Mouse (Mus musculus): ENCODE results near the gene Snx9. TPM values are rescaled to one million over a fixed set of nuclear protein-coding genes. Genes with fewer than 3 reads are reported as not detected.

Gene Snx9
- total RNA-seq (2012; rRNA removed): 12.6 and 12.9 TPM in 2 replicates
- polyA plus RNA-seq (2012; ENCODE audit: insufficient read depth in 1 of 2, insufficient read length in 2 of 2, low read depth in 1 of 2, low replicate concordance in 2 of 2, missing spikeins in 1 of 2): 10 to 100 TPM in 1 of 2 experiments, not detected in 1; 22.8 TPM

GRCm38 (mm10) chr17:5841128-5841942 lies at the start of gene Snx9:
Gene Snx9 (plus strand): TSS chr17:5841329.
- H3K9me3 ChIP-seq (replicated peaks; ENCODE audit: insufficient read depth, low read length): no peaks in the 10 kb centered on the region
- peak within 1 kb of the TSS; percentile 94 for H3K9ac ChIP-seq (ENCODE audit: control insufficient read depth, low read depth, low read length, poor library complexity, severe bottlenecking)
- peaks cover 3 to 14% of the 10 kb centered on the region in 2 experiments for H3K4me1 ChIP-seq (ENCODE audit: control insufficient read depth in 1 of 2, insufficient read depth in 2 of 2, low read length in 2 of 2)
- H3K27ac ChIP-seq (ENCODE audit: control insufficient read depth, low read depth, low read length): peak within 1 kb of the TSS; percentile 80
- DNase-seq (ENCODE audit: low read depth, low spot score): peak; percentile 57
- peak within 1 kb of the TSS; percentile 91 to 100 for H3K4me3 ChIP-seq (ENCODE audit: control insufficient read depth in 1 of 2, insufficient read depth in 1 of 2, low read depth in 2 of 2, low read length in 2 of 2)
- peaks cover 21% of the 10 kb centered on the region for H3K79me2 ChIP-seq (ENCODE audit: control insufficient read depth, insufficient read depth, low read length, poor library complexity)
- H3K36me3 ChIP-seq (ENCODE audit: control insufficient read depth in 1 of 2, insufficient read depth in 2 of 2, low read length in 2 of 2): peaks cover 0 to 11% of the 10 kb centered on the region in 2 experiments; a peak in 2 of 4 replicates
- TF ChIP-seq NELFE (IDR thresholded peaks at IDR 0.05; ENCODE audit: low read depth, low read length): no peak; the same call in 1 of the 2 replicates
- TF ChIP-seq ELF1 (IDR thresholded peaks at IDR 0.05; ENCODE audit: low read depth, low read length): no peak
- TF ChIP-seq RCOR1 (IDR thresholded peaks at IDR 0.05; ENCODE audit: low read depth, low read length): no peak
- TF ChIP-seq TCF12 (IDR thresholded peaks at IDR 0.05; ENCODE audit: low read depth, low read length): 0 out of 2 replicates have a peak, but pooled peaks have one; percentile 20
- no peak for TF ChIP-seq TAL1 (IDR thresholded peaks at IDR 0.05; ENCODE audit: low read length)
- no peak for TF ChIP-seq E2F4 (IDR thresholded peaks at IDR 0.05; ENCODE audit: borderline replicate concordance, low read depth, low read length)
- TF ChIP-seq POLR2AphosphoS2 (IDR thresholded peaks at IDR 0.05; ENCODE audit: low read length): no peak
- TF ChIP-seq POLR2A (IDR thresholded peaks at IDR 0.05; ENCODE audit: control insufficient read depth in 1 of 2, insufficient read depth in 1 of 2, low read depth in 1 of 2, low read length in 2 of 2, poor library complexity in 1 of 2): peak; percentile 29 to 44; a peak in 3 of 4 replicates
- peak; percentile 7; the same call in 1 of the 2 replicates for TF ChIP-seq MAZ (IDR thresholded peaks at IDR 0.05; ENCODE audit: low read depth, low read length)
- no peak for TF ChIP-seq ZC3H11A (IDR thresholded peaks at IDR 0.05; ENCODE audit: low read depth, low read length)
- TF ChIP-seq UBTF (IDR thresholded peaks at IDR 0.05; ENCODE audit: borderline replicate concordance, insufficient read depth, low read depth, low read length): peak; percentile 99
- TF ChIP-seq MEF2A (IDR thresholded peaks at IDR 0.05; ENCODE audit: extremely low read depth, insufficient replicate concordance, low read depth, low read length, poor library complexity, severe bottlenecking): no peak
- no peaks in the 10 kb centered on the region for H3K27me3 ChIP-seq (ENCODE audit: control insufficient read depth in 1 of 2, insufficient read depth in 2 of 2, low read length in 2 of 2)

GRCm38 (mm10) chr17:5792164-5792791 lies 48.9 kb upstream of the Snx9 start:
- Histone ChIP-seq H3K4me3 (ENCODE audit: control insufficient read depth in 1 of 2, insufficient read depth in 1 of 2, low read depth in 2 of 2, low read length in 2 of 2) (no peak overlapping the region), H3K27ac (ENCODE audit: control insufficient read depth, low read depth, low read length) (peak overlapping the region; percentile 75)
- no peak for TF ChIP-seq USF2 (IDR thresholded peaks at IDR 0.05; ENCODE audit: borderline replicate concordance in 1 of 2, insufficient read depth in 1 of 2, low read depth in 1 of 2, low read length in 2 of 2)
- no peak for TF ChIP-seq CTCF (IDR thresholded peaks at IDR 0.05 in 2 of 3, conservative IDR thresholded peaks at IDR 0.05 in 1 of 3; ENCODE audit: control insufficient read depth in 1 of 3, insufficient read depth in 1 of 3, low read depth in 2 of 3, low read length in 3 of 3, poor library complexity in 1 of 3, severe bottlenecking in 1 of 3)
- peak; percentile 34; the same call in 1 of the 2 replicates for TF ChIP-seq BHLHE40 (IDR thresholded peaks at IDR 0.05; ENCODE audit: borderline replicate concordance, low read depth, low read length)
- TF ChIP-seq EP300 (IDR thresholded peaks at IDR 0.05; ENCODE audit: low read depth in 1 of 2, low read length in 2 of 2): peak; percentile 59 to 79; a peak in 3 of 4 replicates
- peak; percentile 57 for TF ChIP-seq SIN3A (IDR thresholded peaks at IDR 0.05; ENCODE audit: low read length)
- peak; percentile 40; the same call in 1 of the 2 replicates for TF ChIP-seq MAX (IDR thresholded peaks at IDR 0.05; ENCODE audit: low read length)
- 0 out of 2 replicates have a peak, but pooled peaks have one; percentile 39 for TF ChIP-seq GATA1 (IDR thresholded peaks at IDR 0.05; ENCODE audit: low read depth, low read length)
- no peak for TF ChIP-seq USF1 (IDR thresholded peaks at IDR 0.05; ENCODE audit: low read depth, low read length)
- TF ChIP-seq RAD21 (IDR thresholded peaks at IDR 0.05; ENCODE audit: low read depth, low read length): no peak
- peak; percentile 66 for TF ChIP-seq TCF12 (IDR thresholded peaks at IDR 0.05; ENCODE audit: low read depth, low read length)
- peak; percentile 44; the same call in 1 of the 2 replicates for TF ChIP-seq ETS1 (IDR thresholded peaks at IDR 0.05; ENCODE audit: low read depth, low read length)
- no peak for TF ChIP-seq NRF1 (IDR thresholded peaks at IDR 0.05; ENCODE audit: insufficient read depth, low read depth, low read length, poor library complexity, severe bottlenecking)
- TF ChIP-seq RCOR1 (IDR thresholded peaks at IDR 0.05; ENCODE audit: low read depth, low read length): no peak
- peak; percentile 37; the same call in 1 of the 2 replicates for TF ChIP-seq MXI1 (IDR thresholded peaks at IDR 0.05; ENCODE audit: low read depth, low read length)
- no peak for TF ChIP-seq TBP (IDR thresholded peaks at IDR 0.05; ENCODE audit: low read depth, low read length)
- TF ChIP-seq MAZ (IDR thresholded peaks at IDR 0.05; ENCODE audit: low read depth, low read length): 0 out of 2 replicates have a peak, but pooled peaks have one; percentile 12
- no peak for TF ChIP-seq ZNF384 (IDR thresholded peaks at IDR 0.05; ENCODE audit: low read depth, low read length)

More at GRCm38 (mm10) chr17:5792164-5792791, 48.9 kb upstream of the Snx9 start:
- Histone ChIP-seq H3K27me3 (ENCODE audit: control insufficient read depth in 1 of 2, insufficient read depth in 2 of 2, low read length in 2 of 2) (no peaks in the 10 kb centered on the region), H3K9ac (ENCODE audit: control insufficient read depth, low read depth, low read length, poor library complexity, severe bottlenecking) (peak overlapping the region; percentile 39; the same call in 1 of the 2 replicates), H3K79me2 (ENCODE audit: control insufficient read depth, insufficient read depth, low read length, poor library complexity) (no peaks in the 10 kb centered on the region), H3K9me3 (replicated peaks; ENCODE audit: insufficient read depth, low read length) (no peaks in the 10 kb centered on the region), H3K36me3 (ENCODE audit: control insufficient read depth in 1 of 2, insufficient read depth in 2 of 2, low read length in 2 of 2) (peaks cover 0 to 51% of the 10 kb centered on the region in 2 experiments; a peak in 2 of 4 replicates), H3K4me1 (ENCODE audit: control insufficient read depth in 1 of 2, insufficient read depth in 2 of 2, low read length in 2 of 2) (peaks cover 24 to 52% of the 10 kb centered on the region in 2 experiments)
- peak; percentile 64 for DNase-seq (ENCODE audit: low read depth, low spot score)
